Mouse (Mus musculus): ENCODE measurements around the gene Ghsr. TPM values are rescaled to one million over a fixed set of nuclear protein-coding genes. Genes with fewer than 3 reads are reported as not detected.

Ghsr gene
- polyA plus RNA-seq (2012; ENCODE audit: insufficient read depth, insufficient read length, missing spikeins): not detected in 2 replicates

DNA sequence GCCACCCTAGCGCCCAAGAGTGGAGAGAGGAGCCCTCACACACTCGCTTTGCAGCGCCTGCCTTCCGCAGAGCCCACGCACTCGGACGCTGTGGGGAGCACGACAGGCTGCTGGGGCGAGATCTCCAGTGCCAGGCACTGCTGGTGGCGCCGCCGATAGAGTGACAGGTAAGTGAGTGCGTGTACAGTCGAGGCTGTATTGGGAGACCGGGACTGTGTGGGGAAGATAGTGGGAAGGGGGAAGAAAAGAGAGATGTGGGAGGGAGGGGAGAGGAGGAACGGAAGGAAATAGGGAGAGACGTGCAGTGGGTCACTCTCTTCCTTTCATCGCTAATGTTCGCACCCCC, at the start of gene Ghsr:
Ghsr (plus strand) TSS at position 76 of the 346 bp plus-strand sequence.
- Histone ChIP-seq H3K4me3 (ENCODE audit: insufficient read depth, low read length) (no peak within 1 kb of the TSS), H3K4me1 (ENCODE audit: control insufficient read depth, insufficient read depth, low read length) (no peaks in the 10 kb centered on the region), H3K27ac (ENCODE audit: insufficient read depth, low read depth, low read length) (no peak within 1 kb of the TSS)
- TF ChIP-seq CTCF (IDR thresholded peaks at IDR 0.05; ENCODE audit: low read depth, low read length): no peak
- TF ChIP-seq POLR2A (IDR thresholded peaks at IDR 0.05; ENCODE audit: borderline replicate concordance, low read depth, low read length): no peak

DNA sequence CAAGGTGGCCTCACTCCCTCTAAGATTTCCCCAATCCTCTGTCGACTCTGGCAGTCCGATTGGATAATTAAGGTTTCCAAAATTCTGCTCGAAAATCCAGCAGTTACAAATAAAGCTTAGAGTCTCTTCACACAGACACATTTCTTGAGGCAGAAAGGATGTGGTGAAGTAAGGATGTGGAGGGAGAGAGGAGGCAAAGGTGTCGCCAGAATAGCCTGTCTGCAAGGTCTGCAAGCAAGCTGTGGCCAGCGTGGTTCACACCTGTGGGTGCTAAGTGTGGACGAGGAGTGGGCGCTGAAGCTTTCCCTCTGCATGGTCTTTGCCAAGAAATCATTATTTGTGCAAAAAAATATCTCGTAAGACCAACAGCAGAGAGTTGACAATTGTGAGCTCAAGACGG, 48.6 kb upstream of the Ghsr start:
- no peak overlapping the region for H3K27ac ChIP-seq (ENCODE audit: insufficient read depth, low read depth, low read length)
- TF ChIP-seq CTCF (IDR thresholded peaks at IDR 0.05; ENCODE audit: low read depth, low read length): no peak
- TF ChIP-seq POLR2A (IDR thresholded peaks at IDR 0.05; ENCODE audit: borderline replicate concordance, low read depth, low read length): no peak
- 0 out of 2 replicates have a peak, but pooled peaks cover 1% of the 10 kb centered on the region for H3K4me1 ChIP-seq (ENCODE audit: control insufficient read depth, insufficient read depth, low read length)

DNA sequence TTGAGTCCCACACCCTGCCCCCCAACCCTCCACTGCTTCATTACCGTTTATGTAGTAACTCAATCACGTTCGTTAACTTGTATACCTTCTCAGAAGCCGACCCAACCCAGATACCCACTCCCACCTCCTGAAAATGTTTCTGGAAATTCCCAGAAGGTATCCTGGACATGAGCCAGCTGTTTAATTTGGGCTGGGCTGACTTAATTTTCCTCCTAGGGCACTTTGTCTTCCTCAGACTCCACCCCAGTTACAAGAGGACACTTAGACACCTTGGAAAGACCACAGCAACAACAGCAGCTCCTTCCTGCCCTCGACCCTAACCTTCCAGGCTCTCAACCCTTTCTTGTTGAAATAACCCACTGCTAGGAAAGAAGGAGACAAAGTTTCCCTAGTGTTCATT, 47.6 kb upstream of the Ghsr start:
- Histone ChIP-seq H3K27ac (ENCODE audit: insufficient read depth, low read depth, low read length) (no peak overlapping the region), H3K4me1 (ENCODE audit: control insufficient read depth, insufficient read depth, low read length) (no peaks in the 10 kb centered on the region), H3K4me3 (ENCODE audit: insufficient read depth, low read length) (no peak overlapping the region)
- no peak for TF ChIP-seq POLR2A (IDR thresholded peaks at IDR 0.05; ENCODE audit: borderline replicate concordance, low read depth, low read length)
- no peak for TF ChIP-seq CTCF (IDR thresholded peaks at IDR 0.05; ENCODE audit: low read depth, low read length)

More for the DNA sequence above, 48.6 kb upstream of the Ghsr start:
- no peak overlapping the region for H3K4me3 ChIP-seq (ENCODE audit: insufficient read depth, low read length)

DNA sequence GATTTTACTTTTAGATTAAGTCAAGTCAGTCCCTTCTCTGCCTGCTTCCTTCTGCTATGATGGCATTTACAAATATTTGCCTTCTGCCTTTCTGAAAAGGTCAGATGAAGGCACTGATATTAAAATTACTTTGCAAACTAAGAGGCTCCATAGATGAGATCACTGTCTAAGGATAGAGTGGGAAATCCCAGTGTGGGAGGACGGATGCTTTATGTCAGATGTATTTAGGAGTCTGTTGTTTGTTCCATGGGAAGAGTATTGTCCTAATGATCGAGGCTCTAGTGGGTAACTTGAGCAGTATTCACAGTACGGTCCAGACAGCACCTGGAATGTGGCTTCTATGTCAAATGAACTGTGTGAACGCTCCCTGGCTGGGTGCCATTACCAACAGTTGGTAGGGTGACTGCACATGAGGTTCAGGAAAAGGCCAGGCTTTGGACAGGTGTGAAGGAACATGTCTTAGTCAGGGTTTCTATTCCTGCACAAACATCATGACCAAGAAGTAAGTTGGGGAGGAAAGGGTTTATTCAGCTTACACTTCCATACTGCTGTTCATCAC, 44.4 kb upstream of the Ghsr start:
- TF ChIP-seq POLR2A (IDR thresholded peaks at IDR 0.05; ENCODE audit: borderline replicate concordance, low read depth, low read length) (no peak), CTCF (IDR thresholded peaks at IDR 0.05; ENCODE audit: low read depth, low read length) (no peak)
- H3K4me3 ChIP-seq (ENCODE audit: insufficient read depth, low read length): no peak overlapping the region
- no peak overlapping the region for H3K27ac ChIP-seq (ENCODE audit: insufficient read depth, low read depth, low read length)
- no peaks in the 10 kb centered on the region for H3K4me1 ChIP-seq (ENCODE audit: control insufficient read depth, insufficient read depth, low read length)

DNA sequence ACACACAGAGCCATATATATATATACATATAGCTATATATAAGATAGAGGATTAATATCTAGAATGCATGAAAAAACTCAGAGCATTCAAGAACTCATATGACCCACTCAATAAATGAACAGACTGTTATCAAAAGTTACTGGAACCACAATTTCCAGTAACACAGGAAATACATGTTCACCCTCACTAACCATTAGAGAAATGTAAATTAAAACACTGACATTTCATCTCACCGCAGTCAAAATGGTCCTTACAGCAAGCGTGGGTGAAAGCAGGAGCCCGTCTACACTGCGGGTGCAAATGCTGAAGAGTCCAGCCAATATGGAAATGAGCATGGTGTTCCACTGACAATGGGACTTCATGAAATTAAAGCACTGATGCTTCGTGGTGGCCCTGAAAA, 40.4 kb upstream of the Ghsr start:
- no peak overlapping the region for H3K27ac ChIP-seq (ENCODE audit: insufficient read depth, low read depth, low read length)

DNA sequence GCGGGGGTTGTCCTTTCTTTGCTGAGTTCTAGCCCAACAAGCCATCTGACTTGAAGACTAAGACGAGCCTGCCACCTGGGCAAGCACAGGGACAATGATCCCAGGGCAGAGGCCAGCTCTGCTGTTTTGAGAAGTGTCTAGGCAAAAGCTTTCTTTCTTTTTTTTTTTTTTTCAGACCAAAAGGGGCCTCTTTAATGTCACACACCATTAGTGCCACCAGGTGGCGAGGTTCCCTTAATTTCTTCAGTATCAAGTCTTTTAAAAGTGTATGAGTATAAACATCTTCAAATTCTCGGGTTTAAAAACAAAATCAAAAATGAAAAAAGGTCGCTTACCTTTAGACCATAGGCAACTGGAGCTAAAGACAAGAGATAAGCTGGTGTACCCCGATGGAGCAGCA, 32.7 kb upstream of the Ghsr start:
- TF ChIP-seq POLR2A (IDR thresholded peaks at IDR 0.05; ENCODE audit: borderline replicate concordance, low read depth, low read length) (no peak), CTCF (IDR thresholded peaks at IDR 0.05; ENCODE audit: low read depth, low read length) (no peak)
- Histone ChIP-seq H3K4me1 (ENCODE audit: control insufficient read depth, insufficient read depth, low read length) (no peaks in the 10 kb centered on the region), H3K4me3 (ENCODE audit: insufficient read depth, low read length) (no peak overlapping the region), H3K27ac (ENCODE audit: insufficient read depth, low read depth, low read length) (no peak overlapping the region)

More for the DNA sequence above, 40.4 kb upstream of the Ghsr start:
- TF ChIP-seq CTCF (IDR thresholded peaks at IDR 0.05; ENCODE audit: low read depth, low read length): no peak
- TF ChIP-seq POLR2A (IDR thresholded peaks at IDR 0.05; ENCODE audit: borderline replicate concordance, low read depth, low read length): no peak
- Histone ChIP-seq H3K4me1 (ENCODE audit: control insufficient read depth, insufficient read depth, low read length) (no peaks in the 10 kb centered on the region), H3K4me3 (ENCODE audit: insufficient read depth, low read length) (no peak overlapping the region)

DNA sequence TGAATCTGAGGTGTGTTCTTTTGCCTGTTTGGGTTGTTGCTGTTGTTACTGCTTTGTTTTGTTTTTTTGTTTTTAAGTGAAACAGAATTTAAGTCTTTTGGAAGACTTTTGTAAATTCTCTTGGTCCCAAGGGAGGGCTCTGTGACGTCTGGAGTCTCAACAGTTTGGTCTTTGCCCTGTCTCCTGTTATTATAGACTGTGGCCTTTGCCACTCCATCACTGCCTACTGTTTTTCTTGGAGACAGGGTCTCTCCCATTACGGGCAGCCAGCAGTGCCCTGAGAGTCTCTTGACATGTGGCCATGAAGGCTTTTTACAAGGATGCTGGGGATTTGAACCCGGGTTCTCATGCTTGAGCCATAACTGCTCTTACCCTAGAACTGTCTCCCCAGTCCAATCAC, 32.3 kb upstream of the Ghsr start:
- TF ChIP-seq CTCF (IDR thresholded peaks at IDR 0.05; ENCODE audit: low read depth, low read length): no peak
- no peak for TF ChIP-seq POLR2A (IDR thresholded peaks at IDR 0.05; ENCODE audit: borderline replicate concordance, low read depth, low read length)
- H3K27ac ChIP-seq (ENCODE audit: insufficient read depth, low read depth, low read length): no peak overlapping the region
- no peak overlapping the region for H3K4me3 ChIP-seq (ENCODE audit: insufficient read depth, low read length)
- H3K4me1 ChIP-seq (ENCODE audit: control insufficient read depth, insufficient read depth, low read length): no peaks in the 10 kb centered on the region

DNA sequence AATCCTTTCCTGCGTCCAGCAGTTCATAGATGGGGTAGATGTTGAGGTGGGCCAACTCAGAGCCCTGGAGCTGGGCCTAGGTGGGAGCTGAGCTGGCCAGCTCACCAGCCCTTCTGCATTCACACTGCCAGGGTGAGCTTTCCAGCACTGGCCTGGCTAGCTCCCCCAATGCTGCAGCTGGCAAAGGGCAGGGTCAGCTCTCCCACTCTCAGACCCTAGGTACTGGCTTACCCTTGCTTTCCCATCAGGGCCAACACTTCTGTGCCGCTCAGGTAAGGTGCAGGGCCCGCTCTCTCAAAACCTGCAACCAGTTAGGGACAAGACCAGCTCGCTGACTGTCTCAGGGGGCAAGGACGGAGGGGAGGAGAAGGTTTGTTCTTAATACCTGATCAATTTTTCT, 30.4 kb upstream of the Ghsr start:
- TF ChIP-seq POLR2A (IDR thresholded peaks at IDR 0.05; ENCODE audit: borderline replicate concordance, low read depth, low read length): no peak
- no peak for TF ChIP-seq CTCF (IDR thresholded peaks at IDR 0.05; ENCODE audit: low read depth, low read length)
- H3K4me1 ChIP-seq (ENCODE audit: control insufficient read depth, insufficient read depth, low read length): no peaks in the 10 kb centered on the region
- H3K4me3 ChIP-seq (ENCODE audit: insufficient read depth, low read length): no peak overlapping the region
- no peak overlapping the region for H3K27ac ChIP-seq (ENCODE audit: insufficient read depth, low read depth, low read length)

DNA sequence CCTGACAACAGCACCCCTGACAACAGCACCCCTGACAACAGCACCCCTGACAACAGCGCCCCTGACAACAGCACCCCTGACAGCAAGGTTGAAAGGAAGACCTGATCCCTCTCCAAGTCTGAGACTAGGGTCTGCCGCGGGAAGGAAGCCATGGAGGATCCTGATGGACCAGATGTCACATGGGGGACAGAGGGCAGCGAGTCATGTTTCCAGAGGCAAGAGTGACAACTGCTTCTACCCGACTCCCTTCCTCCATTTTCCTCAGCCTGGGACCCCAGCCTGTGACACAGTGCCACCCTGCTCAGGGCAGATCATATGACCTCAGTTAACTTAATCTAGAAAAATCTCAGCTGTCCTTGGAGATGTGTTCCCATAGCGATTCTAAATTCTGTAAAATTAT, 28.7 kb upstream of the Ghsr start:
- no peak for TF ChIP-seq POLR2A (IDR thresholded peaks at IDR 0.05; ENCODE audit: borderline replicate concordance, low read depth, low read length)
- TF ChIP-seq CTCF (IDR thresholded peaks at IDR 0.05; ENCODE audit: low read depth, low read length): no peak
- Histone ChIP-seq H3K4me1 (ENCODE audit: control insufficient read depth, insufficient read depth, low read length) (no peaks in the 10 kb centered on the region), H3K27ac (ENCODE audit: insufficient read depth, low read depth, low read length) (no peak overlapping the region), H3K4me3 (ENCODE audit: insufficient read depth, low read length) (no peak overlapping the region)

DNA sequence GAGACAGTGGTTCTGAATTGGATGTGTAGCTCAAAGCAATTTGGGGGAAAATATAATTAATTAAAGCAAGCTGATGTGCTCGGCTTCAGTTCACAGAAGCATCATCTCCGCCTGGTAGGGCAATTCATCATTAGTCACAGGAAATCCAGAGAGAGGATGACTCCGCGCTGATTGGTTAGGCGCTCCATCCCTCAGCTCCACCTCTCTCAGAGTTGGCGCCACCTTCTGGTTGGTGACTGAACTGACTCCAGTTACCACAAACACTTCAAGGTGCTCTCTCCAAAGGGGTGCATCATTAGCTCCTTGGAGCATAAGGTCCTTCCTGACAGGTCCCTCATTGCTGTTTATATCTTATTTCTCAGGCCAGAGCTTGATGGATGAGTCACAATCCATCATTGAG, 25.6 kb upstream of the Ghsr start:
- TF ChIP-seq POLR2A (IDR thresholded peaks at IDR 0.05; ENCODE audit: borderline replicate concordance, low read depth, low read length) (no peak), CTCF (IDR thresholded peaks at IDR 0.05; ENCODE audit: low read depth, low read length) (peak; percentile 63; the same call in 1 of the 2 replicates)
- H3K4me3 ChIP-seq (ENCODE audit: insufficient read depth, low read length): no peak overlapping the region
- no peak overlapping the region for H3K27ac ChIP-seq (ENCODE audit: insufficient read depth, low read depth, low read length)
- H3K4me1 ChIP-seq (ENCODE audit: control insufficient read depth, insufficient read depth, low read length): no peaks in the 10 kb centered on the region

DNA sequence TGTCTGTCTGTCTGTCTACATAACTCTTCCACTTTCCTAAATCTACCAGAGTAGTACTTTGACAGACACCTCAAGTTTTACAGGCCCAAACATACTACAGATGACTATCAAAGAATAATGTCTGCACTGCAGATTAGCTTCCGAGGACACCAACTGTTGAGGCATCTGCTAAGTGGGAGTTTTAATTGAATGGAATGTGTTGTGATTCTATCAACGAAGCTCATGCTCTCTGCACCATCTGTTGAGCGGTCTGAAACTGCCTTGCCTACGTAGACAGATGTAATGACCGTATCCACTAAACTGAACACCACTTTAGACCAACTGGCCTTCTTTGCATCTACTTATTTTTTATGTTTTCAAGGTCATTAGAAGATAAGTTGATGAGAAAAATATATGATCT, 22.7 kb upstream of the Ghsr start:
- Histone ChIP-seq H3K27ac (ENCODE audit: insufficient read depth, low read depth, low read length) (no peak overlapping the region), H3K4me1 (ENCODE audit: control insufficient read depth, insufficient read depth, low read length) (no peaks in the 10 kb centered on the region), H3K4me3 (ENCODE audit: insufficient read depth, low read length) (no peak overlapping the region)
- no peak for TF ChIP-seq CTCF (IDR thresholded peaks at IDR 0.05; ENCODE audit: low read depth, low read length)
- TF ChIP-seq POLR2A (IDR thresholded peaks at IDR 0.05; ENCODE audit: borderline replicate concordance, low read depth, low read length): no peak

Measured in bone marrow macrophage, adult 2 months (primary cell).